Comparison of ENCODE assay signal across 8 mouse cellular contexts in genomic region chr11:60293683-60294629, GRCm38 (mm10). TPM values are rescaled to one million over a fixed set of nuclear protein-coding genes. Genes with fewer than 3 reads are reported as not detected.
DNase-seq lines count a peak whose midpoint lies in the region; ATAC-seq lines count a peak whose summit lies in the region.
"Had no signal": no experiment of that assay in that cellular context is flagged by ENCODE, and none has a peak within 500 bp of the region (broad histone marks: within the 10 kb centered on the region; RNA-seq: fewer than 3 reads in every experiment).

No protein-coding gene starts in this region.

- H3K9ac ChIP-seq in forebrain, embryonic 14.5 days (ENCODE audit: low read length): peak overlapping the region; percentile 21
- peak overlapping the region; percentile 65 for H3K9ac ChIP-seq in liver, embryonic 13.5 days

- H3K36me3 ChIP-seq in forebrain, embryonic 14.5 days (ENCODE audit: control insufficient read depth, insufficient read depth, low read length): no peaks in the 10 kb centered on the region
- H3K36me3 ChIP-seq in liver, embryonic 13.5 days: no peaks in the 10 kb centered on the region

- no peaks in the 10 kb centered on the region for H3K27me3 ChIP-seq in forebrain, embryonic 14.5 days (replicated peaks; ENCODE audit: control insufficient read depth, insufficient read depth, low read length)
- H3K27me3 ChIP-seq in liver, embryonic 13.5 days: no peaks in the 10 kb centered on the region

- H3K4me1 ChIP-seq in forebrain, embryonic 14.5 days (ENCODE audit: control insufficient read depth, insufficient read depth, low read length): peaks cover 37% of the 10 kb centered on the region
- peaks cover 50% of the 10 kb centered on the region for H3K4me1 ChIP-seq in liver, embryonic 13.5 days (replicated peaks)

- ATAC-seq in forebrain, embryonic 14.5 days: peak; percentile 71
- 0 out of 2 replicates have a peak, but pooled peaks have one; percentile 20 for ATAC-seq in liver, embryonic 13.5 days (ENCODE audit: low read depth)
- no peak for ATAC-seq in CD4-positive, CD25-positive, alpha-beta regulatory T cell, adult 4 months

- no peaks in the 10 kb centered on the region for H3K9me3 ChIP-seq in forebrain, embryonic 14.5 days (replicated peaks; ENCODE audit: control insufficient read depth, low read length)
- no peaks in the 10 kb centered on the region for H3K9me3 ChIP-seq in liver, embryonic 13.5 days (replicated peaks)

- H3K4me3 ChIP-seq in forebrain, embryonic 14.5 days (ENCODE audit: low read depth, low read length): no peak overlapping the region
- H3K4me3 ChIP-seq in liver, embryonic 13.5 days (replicated peaks): peak overlapping the region; percentile 39

- peak overlapping the region; percentile 89 for H3K27ac ChIP-seq in forebrain, embryonic 14.5 days (ENCODE audit: low read depth, low read length)
- H3K27ac ChIP-seq in liver, embryonic 13.5 days: peak overlapping the region; percentile 90

- WGBS in forebrain, embryonic 14.5 days: 23% methylated on average over 6 of the region's 6 CpGs
- 77% methylated on average over 6 of the region's 6 CpGs for WGBS in liver, embryonic 13.5 days (ENCODE audit: insufficient replicate concordance)

- peak; percentile 61 to 70 for DNase-seq in right cerebral cortex, postnatal 10 days (ENCODE audit: low spot score in 2 of 2)
- no peak for DNase-seq in right cerebral cortex, postnatal 4 days
- DNase-seq in forebrain, embryonic 14.5 days (ENCODE audit: low spot score): peak; percentile 82
- DNase-seq in liver, embryonic 13.5 days: no peak
- DNase-seq in frontal cortex, postnatal 36 days (ENCODE audit: low spot score in 2 of 2): no peak
- no peak for DNase-seq in T-cell, adult 2 months (ENCODE audit: low spot score)
- DNase-seq: kidney, postnatal 25 days had no signal

- H3K4me2 ChIP-seq in forebrain, embryonic 14.5 days (ENCODE audit: low read length): no peak overlapping the region
- peak overlapping the region; percentile 69 for H3K4me2 ChIP-seq in liver, embryonic 13.5 days

RNA-seq across cellular contexts. Expression of gene Tom1l2, which starts 58.7 kb away (rescaled TPM):
- 23.0 and 31.6 TPM in 2 replicates for polyA plus RNA-seq in forebrain, embryonic 14.5 days (2014; fragmentation: Nextera tagmentation; extraction: Ambion mirVana)
- polyA plus RNA-seq in liver, embryonic 13.5 days (2015; fragmentation: Nextera tagmentation; extraction: Ambion mirVana): 4.6 and 5.1 TPM in 2 replicates
- polyA plus RNA-seq in CD4-positive, CD25-positive, alpha-beta regulatory T cell, adult 4 months (2017; shearing (Covaris generic)): 10 to 100 TPM; 29.4 to 56.3 TPM

RNA-seq across cellular contexts. Expression of gene Drc3, which starts 59.2 kb away (rescaled TPM):
- 5.9 and 7.0 TPM in 2 replicates for polyA plus RNA-seq in forebrain, embryonic 14.5 days (2014; fragmentation: Nextera tagmentation; extraction: Ambion mirVana)
- polyA plus RNA-seq in liver, embryonic 13.5 days (2015; fragmentation: Nextera tagmentation; extraction: Ambion mirVana): 0.33 and 0.56 TPM in 2 replicates
- under 1 TPM; 0.23 to 0.53 TPM for polyA plus RNA-seq in CD4-positive, CD25-positive, alpha-beta regulatory T cell, adult 4 months (2017; shearing (Covaris generic))

Comparison
In these comparisons a context has a peak if more than half of its experiments do, and no peak if none do; other contexts are left out.
1. DNase-seq: peak in right cerebral cortex, postnatal 10 days (2 of 2) and forebrain, embryonic 14.5 days (single experiment); none in right cerebral cortex, postnatal 4 days (single experiment), liver, embryonic 13.5 days (single experiment), frontal cortex, postnatal 36 days (0 of 2) and T-cell, adult 2 months (single experiment).